Mouse (Mus musculus) thymus, adult 2 months (tissue): ENCODE data around the gene Zkscan14. TPM values are rescaled to one million over a fixed set of nuclear protein-coding genes. Genes with fewer than 3 reads are reported as not detected.
"Not testable (repeated sequence)": the region's sequence is repeated elsewhere in the genome, so short reads cannot be mapped to it uniquely, and the experiment has no call there.

ENCODE experiments used
- DNase-seq: peaks from one replicate; pipeline ENCODE4 v3.0.0; 2021
- H3K27ac ChIP-seq: fragments of 200-500 bp; 2 replicates; pipeline ENCODE4 v1.5.1; 2012; ENCODE audit warnings: low read length, control low read depth; ENCODE audit not compliant: control insufficient read depth, insufficient read depth
- H3K27me3 ChIP-seq: fragments of 200-500 bp; 2 replicates; pipeline ENCODE4 v1.6.1; 2012; ENCODE audit warnings: mild to moderate bottlenecking, low read length, moderate library complexity, mixed read lengths; ENCODE audit not compliant: control insufficient read depth, insufficient read depth
- H3K36me3 ChIP-seq: fragments of 200-500 bp; 2 replicates; pipeline ENCODE4 v1.6.1; 2012; ENCODE audit warnings: mild to moderate bottlenecking, low read length, moderate library complexity; ENCODE audit not compliant: control insufficient read depth, insufficient read depth
- H3K4me1 ChIP-seq: fragments of 200-500 bp; replicated peaks from 2 replicates; pipeline ENCODE4 v1.6.1; 2012; ENCODE audit warnings: low read length; ENCODE audit not compliant: control insufficient read depth, insufficient read depth
- H3K4me3 ChIP-seq: fragments of 200-500 bp; 2 replicates; pipeline ENCODE4 v1.5.1; 2012; ENCODE audit warnings: mild to moderate bottlenecking, low read length, control low read depth, moderate library complexity; ENCODE audit not compliant: control insufficient read depth, insufficient read depth
- CTCF ChIP-seq: fragments of 200-500 bp; IDR thresholded peaks from 2 replicates; pipeline ENCODE4 v1.5.1; 2012; ENCODE audit warnings: mild to moderate bottlenecking, control low read depth, low read length, moderate library complexity, borderline replicate concordance; ENCODE audit not compliant: control insufficient read depth, poor library complexity, insufficient read depth; ENCODE audit errors: extremely low read depth
- POLR2A ChIP-seq: fragments of 200-500 bp; IDR thresholded peaks from 2 replicates; pipeline ENCODE4 v1.6.1; 2012; ENCODE audit warnings: mild to moderate bottlenecking, low read length, control low read depth, moderate library complexity; ENCODE audit not compliant: control insufficient read depth, poor library complexity, insufficient read depth; ENCODE audit errors: extremely low read depth
- WGBS: fragments of 180-500 bp; shearing (Covaris S2); methylation state at CpG from one replicate; pipeline ENCODE4 v1.1.7; 2018; 5-methylcytosine and 5-hydroxymethylcytosine counted together
- polyA plus RNA-seq: library from polyadenylated mRNA; depleted of rRNA; stranded (reverse); fragments of >200 nt; gene quantifications from 2 replicates; pipeline ENCODE4 v1.2.3, GENCODE M21; 2012; rRNA removed

Gene Zkscan14
- 7.2 and 7.6 TPM in 2 replicates for polyA plus RNA-seq

DNA sequence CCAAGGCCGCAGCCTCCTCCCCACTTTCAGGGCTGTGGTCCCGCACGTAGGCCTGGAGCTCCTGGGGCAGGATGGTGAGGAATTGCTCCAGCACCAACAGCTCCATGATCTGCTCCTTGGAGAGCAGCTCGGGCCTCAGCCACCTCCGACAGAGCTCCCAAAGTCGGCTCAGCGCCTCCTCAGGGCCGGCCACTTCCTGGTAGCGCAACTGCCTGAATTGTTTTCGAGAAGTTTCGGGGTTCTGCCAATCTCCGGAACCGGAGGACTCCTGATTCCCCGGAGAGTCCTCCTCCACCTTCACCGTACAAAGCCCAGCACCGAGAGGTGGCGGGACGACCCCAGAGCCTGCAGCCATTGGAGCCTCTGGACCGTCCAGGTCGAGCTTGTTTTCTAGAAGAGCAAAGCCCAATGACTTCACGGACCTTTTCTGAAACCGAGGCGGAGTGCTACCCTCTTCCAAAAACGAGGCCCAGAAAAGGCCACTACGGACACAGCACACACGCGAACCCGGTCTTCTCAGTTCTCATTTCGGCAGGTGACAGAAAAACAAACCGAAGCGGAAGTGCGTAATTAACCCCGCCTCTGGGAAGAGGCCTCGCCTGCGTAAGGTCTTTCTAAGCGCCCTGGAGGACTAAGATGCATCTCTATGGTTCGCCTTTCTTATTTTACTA, at the start of gene Zkscan14:
TSS of gene Zkscan14 (minus strand) at position 548 of the 671 bp plus-strand sequence.
- peak within 1 kb of the TSS; percentile 87 for H3K27ac ChIP-seq
- peak; percentile 74 for DNase-seq
- TF ChIP-seq POLR2A (0 out of 2 replicates have a peak, but pooled peaks have one; percentile 43), CTCF (no peak)

DNA sequence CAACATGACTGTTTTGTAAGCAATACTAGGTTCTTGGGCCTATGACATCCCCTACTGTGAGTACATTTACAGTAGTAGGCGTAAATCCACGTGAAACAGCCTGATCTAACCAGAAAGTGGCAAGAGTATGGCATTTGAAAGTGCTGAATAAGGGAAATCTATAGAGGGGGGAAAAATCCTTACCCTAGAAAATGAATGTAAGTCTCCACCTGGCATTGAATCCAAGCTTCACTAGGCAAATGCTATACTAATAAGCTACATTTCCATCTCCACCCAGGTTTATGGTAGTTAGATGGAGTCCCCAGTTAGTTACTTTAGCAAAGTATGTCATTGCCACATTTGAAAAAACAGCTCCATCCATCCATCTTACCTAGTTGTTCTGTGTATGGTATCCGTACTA, 47.9 kb upstream of the Zkscan14 start:
- 97% methylated on average over 3 of the region's 3 CpGs for WGBS
- H3K4me1 ChIP-seq = no peaks in the 10 kb centered on the region
- no peaks in the 10 kb centered on the region for H3K27me3 ChIP-seq
- H3K36me3 ChIP-seq = peaks cover 14% of the 10 kb centered on the region
- H3K27ac ChIP-seq = no peak overlapping the region
- H3K4me3 ChIP-seq = no peak overlapping the region
- DNase-seq = no peak
- TF ChIP-seq POLR2A (no peak), CTCF (no peak)

More for the DNA sequence above, at the start of gene Zkscan14:
- Histone ChIP-seq H3K4me1 (peaks cover 14% of the 10 kb centered on the region), H3K36me3 (no peaks in the 10 kb centered on the region), H3K27me3 (no peaks in the 10 kb centered on the region), H3K4me3 (peak within 1 kb of the TSS; percentile 97)
- under 1% methylated on average over 37 of the region's 37 CpGs for WGBS

DNA sequence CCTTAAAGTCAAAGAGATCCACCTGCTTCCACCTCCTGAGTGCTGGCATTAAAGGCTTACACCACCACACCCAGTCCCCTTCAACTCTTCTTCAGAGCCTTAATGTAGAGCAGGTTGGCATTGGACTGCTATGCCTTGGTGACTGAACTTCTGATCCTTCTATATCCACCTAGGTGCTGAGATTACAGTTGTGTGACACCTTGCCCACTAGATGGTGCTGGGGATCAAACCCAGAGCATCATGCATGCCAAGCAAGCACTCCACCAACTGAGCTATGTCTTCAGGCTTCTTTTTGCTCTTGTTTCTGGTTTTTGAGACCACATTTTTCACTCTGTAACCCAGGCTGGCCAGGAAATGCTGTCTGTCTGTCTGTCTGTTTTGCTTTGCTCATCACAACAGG, 33.0 kb upstream of the Zkscan14 start:
- no peak overlapping the region for H3K27ac ChIP-seq
- peak; percentile 41 for DNase-seq

DNA sequence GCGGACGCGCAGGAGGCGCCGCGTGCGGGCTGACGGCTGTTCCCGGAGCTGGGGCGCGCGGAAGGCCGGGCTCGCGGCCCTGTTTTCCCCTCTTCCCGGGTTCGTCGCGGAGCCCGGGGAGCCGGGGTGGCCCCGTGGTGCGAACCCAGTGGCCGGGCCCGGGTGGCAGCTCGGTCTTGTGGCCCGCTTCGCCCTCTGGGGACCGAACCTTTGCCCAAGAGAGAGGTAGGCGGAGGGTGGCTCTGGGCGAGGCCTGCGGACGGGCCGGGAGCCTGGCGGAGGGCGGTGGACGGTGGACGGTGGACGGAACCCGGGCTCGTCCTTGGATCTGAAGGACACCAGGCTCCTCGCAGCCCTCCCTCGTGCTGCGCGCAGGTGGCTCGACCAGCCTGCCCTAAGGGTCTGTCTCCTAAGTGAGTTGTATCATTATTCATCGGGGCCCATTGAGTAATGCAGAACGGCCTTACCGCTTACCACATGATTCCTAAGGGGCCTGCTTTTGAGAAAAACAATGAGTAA, 30.3 kb upstream of the Zkscan14 start:
- no peak for DNase-seq
- Histone ChIP-seq H3K4me3 (peak overlapping the region; percentile 78), H3K27ac (no peak overlapping the region), H3K36me3 (peaks cover 24% of the 10 kb centered on the region), H3K27me3 (no peaks in the 10 kb centered on the region), H3K4me1 (peaks cover 4% of the 10 kb centered on the region)
- under 1% methylated on average over 49 of the region's 49 CpGs for WGBS
- no peak for TF ChIP-seq CTCF
- no peak for TF ChIP-seq POLR2A

More for the DNA sequence above, 33.0 kb upstream of the Zkscan14 start:
- peaks cover 47% of the 10 kb centered on the region for H3K36me3 ChIP-seq
- no peaks in the 10 kb centered on the region for H3K27me3 ChIP-seq
- TF ChIP-seq CTCF (no peak), POLR2A (no peak)
- no peak overlapping the region for H3K4me3 ChIP-seq
- H3K4me1 ChIP-seq = peaks cover 4% of the 10 kb centered on the region

DNA sequence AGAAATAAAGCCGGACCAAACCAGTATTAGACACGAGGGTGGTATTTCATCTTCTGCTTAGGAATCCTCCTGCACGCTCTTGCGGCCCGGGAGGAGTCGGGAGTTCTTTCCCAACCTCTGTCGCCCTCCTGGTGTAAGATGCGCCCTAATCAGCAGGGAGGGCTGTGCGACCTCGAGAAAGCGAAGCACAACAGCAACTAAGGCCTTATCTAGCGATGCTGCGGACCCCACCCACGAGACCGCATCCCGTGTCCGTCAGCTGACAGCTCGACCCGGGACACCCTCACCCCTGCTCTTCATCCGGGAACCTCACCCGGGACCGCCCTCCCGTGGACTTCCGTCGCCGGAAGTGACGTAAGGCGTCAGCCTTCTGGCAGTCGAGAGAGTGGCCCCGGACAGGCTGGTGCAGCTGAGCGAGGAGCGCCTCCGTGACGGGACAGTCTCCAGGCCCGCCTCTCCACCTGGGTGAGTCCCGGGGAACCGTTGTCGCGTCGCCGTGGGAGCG, 29.8 kb upstream of the Zkscan14 start, which contains the start of gene Zfp655:
TSS of gene Zfp655 (plus strand) at position 349 of the 505 bp plus-strand sequence.
- peak; percentile 97 for DNase-seq
- peak within 1 kb of the TSS; percentile 48; the same call in 1 of the 2 replicates for H3K27ac ChIP-seq
- H3K27me3 ChIP-seq = no peaks in the 10 kb centered on the region
- peaks cover 4% of the 10 kb centered on the region for H3K4me1 ChIP-seq
- TF ChIP-seq POLR2A (peak; percentile 91), CTCF (peak; percentile 43; the same call in 1 of the 2 replicates)
- under 1% methylated on average over 42 of the region's 42 CpGs for WGBS
- peak within 1 kb of the TSS; percentile 78 for H3K4me3 ChIP-seq
- H3K36me3 ChIP-seq = peaks cover 21% of the 10 kb centered on the region

DNA sequence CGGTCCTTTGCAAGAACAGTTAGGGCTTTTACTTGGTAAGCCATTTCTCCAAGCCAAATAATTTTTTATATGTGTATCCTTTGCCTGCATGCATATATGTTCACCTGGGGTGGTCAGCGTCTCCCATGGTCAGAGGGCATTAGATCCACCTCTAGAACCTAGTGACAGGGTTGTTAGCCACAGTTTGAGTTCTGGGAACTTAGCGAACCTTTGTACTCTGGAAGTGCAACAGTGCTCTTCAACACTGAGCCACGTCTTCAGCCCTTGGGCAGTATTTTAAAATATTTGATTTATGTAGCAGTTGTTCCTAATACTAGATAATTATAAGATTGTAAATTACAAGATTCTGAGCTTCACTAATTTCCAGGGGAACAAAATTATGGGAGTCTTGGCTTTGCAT, 29.0 kb upstream of the Zkscan14 start:
- Histone ChIP-seq H3K27me3 (no peaks in the 10 kb centered on the region), H3K4me3 (no peak overlapping the region), H3K27ac (no peak overlapping the region), H3K36me3 (peaks cover 19% of the 10 kb centered on the region), H3K4me1 (peaks cover 4% of the 10 kb centered on the region)
- DNase-seq = no peak
- TF ChIP-seq POLR2A = no peak
- TF ChIP-seq CTCF = no peak
- WGBS = 93% methylated on average over 4 of the region's 4 CpGs

DNA sequence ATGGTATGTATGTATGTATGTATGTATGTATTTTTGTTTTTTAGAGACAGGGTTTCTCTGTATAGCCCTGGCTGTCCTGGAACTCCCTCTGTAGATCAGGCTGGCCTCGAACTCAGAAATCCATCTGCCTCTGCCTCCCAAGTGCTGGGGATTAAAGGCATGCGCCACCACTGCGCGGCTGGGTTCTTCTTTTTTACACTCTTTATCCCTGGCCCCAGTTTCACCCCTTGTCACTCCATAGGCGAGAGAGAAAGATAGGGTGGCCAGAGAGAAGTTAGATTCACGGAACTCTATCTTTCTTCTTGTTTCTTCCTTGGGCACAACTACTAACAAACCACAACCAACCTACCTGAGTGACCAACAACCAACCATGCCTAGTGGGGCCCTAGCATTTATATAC, 27.6 kb upstream of the Zkscan14 start:
- WGBS = 87% methylated on average over 6 of the region's 6 CpGs
- not testable (repeated sequence) for H3K4me1 ChIP-seq, H3K36me3 ChIP-seq, H3K27ac ChIP-seq, H3K4me3 ChIP-seq, H3K27me3 ChIP-seq, DNase-seq
